Mouse (Mus musculus) heart, postnatal 0 days (tissue): ENCODE measurements around the gene Ndrg4. TPM values are rescaled to one million over a fixed set of nuclear protein-coding genes. Genes with fewer than 3 reads are reported as not detected.
A peak's percentile ranks its signal among the peaks of the same experiment; 100 is the strongest.

Source experiments
- ATAC-seq: fragments of 200-750 bp; cut with Nextera tagmentation; 2 replicates; pipeline ENCODE4 v1.8.0; 2017; ENCODE audit warnings: low read depth, moderate number of reproducible peaks, moderate library complexity; ENCODE audit not compliant: insufficient read depth
- DNase-seq: peaks from one replicate; pipeline ENCODE4 v3.0.0-alpha.2; 2016; ENCODE audit warnings: low spot score
- H3K27ac ChIP-seq: fragments of 300-500 bp; sonication (generic); 2 replicates; pipeline ENCODE4 v1.5.1; 2014; ENCODE audit warnings: low read depth, mild to moderate bottlenecking
- H3K27me3 ChIP-seq: fragments of 300-500 bp; sonication (generic); 2 replicates; pipeline ENCODE4 v1.6.1; 2014; ENCODE audit warnings: low read length, mixed read lengths; ENCODE audit not compliant: control insufficient read depth, insufficient read depth
- H3K36me3 ChIP-seq: fragments of 300-500 bp; sonication (generic); replicated peaks from 2 replicates; pipeline ENCODE4 v1.6.1; 2014; ENCODE audit warnings: low read length, mixed read lengths; ENCODE audit not compliant: control insufficient read depth, insufficient read depth
- H3K4me1 ChIP-seq: fragments of 300-500 bp; sonication (generic); 2 replicates; pipeline ENCODE4 v1.6.1; 2014; ENCODE audit warnings: antibody characterized with exemption; ENCODE audit not compliant: control insufficient read depth, insufficient read depth
- H3K4me2 ChIP-seq: fragments of 300-500 bp; sonication (generic); 2 replicates; pipeline ENCODE4 v1.6.1; 2014; ENCODE audit warnings: low read depth, mild to moderate bottlenecking, low read length, moderate library complexity
- H3K4me3 ChIP-seq: fragments of 300-500 bp; sonication (generic); 2 replicates; pipeline ENCODE4 v1.5.1; 2014; ENCODE audit warnings: low read depth, low read length
- H3K9ac ChIP-seq: fragments of 300-500 bp; sonication (generic); replicated peaks from 2 replicates; pipeline ENCODE4 v1.6.1; 2014; ENCODE audit warnings: low read depth, low read length, mixed read lengths
- H3K9me3 ChIP-seq: fragments of 300-500 bp; sonication (generic); replicated peaks from 2 replicates; pipeline ENCODE4 v1.6.1; 2016; ENCODE audit warnings: low read length; ENCODE audit not compliant: control insufficient read depth
- CTCF ChIP-seq: IDR thresholded peaks from 2 replicates; pipeline ENCODE4 v1.5.1; 2016; ENCODE audit warnings: antibody characterized with exemption, control low read depth, low read depth
- EP300 ChIP-seq: IDR thresholded peaks from 2 replicates; pipeline ENCODE4 v1.6.1; 2016; ENCODE audit warnings: antibody characterized with exemption, low read depth
- WGBS: fragments of 180-500 bp; shearing (Covaris S2); extraction: QIAGEN DNeasy Blood & Tissue Kit; methylation state at CpG from one replicate; pipeline ENCODE4 v1.1.7; 2014; 5-methylcytosine and 5-hydroxymethylcytosine counted together
- microRNA-seq: library from miRNA; unstranded; fragments of <30 nt; microRNA quantifications from one replicate; pipeline ENCODE4, GENCODE M21; 2016
- polyA plus RNA-seq: library from polyadenylated mRNA; unstranded; fragments of >200 nt; fragmentation: Nextera tagmentation; extraction: Ambion mirVana; gene quantifications from 2 replicates; pipeline ENCODE4 v1.2.1, GENCODE M21; 2015
- total RNA-seq: library from RNA; depleted of rRNA; stranded (reverse); fragments of >200 nt; gene quantifications from 2 replicates; pipeline ENCODE4 v1.2.3, GENCODE M21; 2014; ENCODE audit warnings: low replicate concordance; rRNA removed

Gene Ndrg4
- total and polyA plus RNA-seq, 2 experiments from 2014 or later: 425 to 563 TPM

DNA sequence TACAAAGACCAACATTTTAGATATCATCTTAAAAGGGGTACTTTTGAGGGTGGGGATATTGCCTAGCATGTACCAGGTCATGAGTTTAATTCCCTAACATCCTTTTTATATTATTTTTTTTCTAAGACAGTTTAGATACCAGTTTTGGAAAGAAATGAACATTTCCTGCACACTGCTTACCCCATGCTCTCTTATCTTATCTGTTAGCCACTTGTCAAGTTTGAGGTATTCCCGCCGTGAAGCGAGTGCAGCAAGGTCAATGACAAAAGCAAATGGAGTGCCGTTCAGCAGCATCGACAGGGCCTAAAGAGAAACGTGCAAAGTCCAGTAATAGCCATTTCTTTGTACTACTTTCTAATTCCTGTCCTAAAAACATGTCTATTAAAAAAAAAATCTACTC is 83.5 kb downstream of the Ndrg4 start:
- peaks cover 82% of the 10 kb centered on the region for H3K36me3 ChIP-seq
- H3K4me3 ChIP-seq: no peak overlapping the region
- DNase-seq (no peak), ATAC-seq (no peak)
- H3K27ac ChIP-seq: no peak overlapping the region
- H3K9me3 ChIP-seq: no peaks in the 10 kb centered on the region
- H3K27me3 ChIP-seq: no peaks in the 10 kb centered on the region
- H3K4me2 ChIP-seq: no peak overlapping the region
- TF ChIP-seq CTCF (no peak), EP300 (no peak)
- H3K9ac ChIP-seq: no peak overlapping the region
- WGBS: 13% methylated on average over 6 of the region's 6 CpGs
- H3K4me1 ChIP-seq: no peaks in the 10 kb centered on the region

DNA sequence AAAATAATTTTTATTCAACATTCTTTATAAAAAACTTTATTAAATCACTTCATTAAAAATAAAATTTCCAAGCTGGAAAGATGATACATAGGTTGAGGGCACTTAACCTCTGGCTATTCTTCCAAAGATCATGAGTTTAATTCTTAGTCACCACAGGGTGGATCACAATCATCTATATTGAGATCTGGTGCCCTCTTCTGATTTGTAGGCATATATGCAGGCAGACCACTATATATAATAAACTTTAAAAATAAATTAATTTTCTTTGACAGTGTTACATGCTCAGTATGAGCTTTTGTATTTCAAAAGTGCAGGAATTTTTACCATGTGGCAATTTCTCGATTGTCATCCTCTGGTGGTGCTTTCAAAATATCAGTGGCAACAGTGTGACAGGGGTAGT is 87.4 kb downstream of the Ndrg4 start:
- Histone ChIP-seq H3K36me3 (peaks cover 87% of the 10 kb centered on the region), H3K4me2 (no peak overlapping the region), H3K27me3 (no peaks in the 10 kb centered on the region), H3K9ac (no peak overlapping the region), H3K9me3 (no peaks in the 10 kb centered on the region), H3K4me1 (no peaks in the 10 kb centered on the region), H3K4me3 (no peak overlapping the region), H3K27ac (no peak overlapping the region)
- ATAC-seq (no peak), DNase-seq (no peak)
- TF ChIP-seq EP300 (no peak), CTCF (no peak)
- WGBS: 74% methylated on average over 1 of the region's 1 CpGs

Small RNA genes within 50 kb of the gene (microRNA-seq; reads per million reads assigned to microRNA genes)
- 1.8 reads per million, percentile 2 among the genes with 10 or more reads in this experiment for gene Mir7073

Other genes with a start within 250 kb of the Ndrg4 start
- gene Cfap20, start 242.1 kb upstream of the Ndrg4 start, total RNA-seq: 93.8 and 97.2 TPM in 2 replicates
- gene Cfap20, start 242.1 kb upstream of the Ndrg4 start, polyA plus RNA-seq: 112 and 115 TPM in 2 replicates
- 25.0 and 27.6 TPM in 2 replicates for gene Csnk2a2, start 186.9 kb upstream of the Ndrg4 start, total RNA-seq
- 5.3 and 6.2 TPM in 2 replicates for gene Csnk2a2, start 186.9 kb upstream of the Ndrg4 start, polyA plus RNA-seq
- gene Ccdc113, start 142.9 kb upstream of the Ndrg4 start, total RNA-seq: 0.34 and 2.0 TPM in 2 replicates
- 1.6 TPM in 2 replicates for gene Ccdc113, start 142.9 kb upstream of the Ndrg4 start, polyA plus RNA-seq
- gene Prss54, start 100.6 kb upstream of the Ndrg4 start, total RNA-seq: not detected in 2 replicates
- not detected in 2 replicates for gene Prss54, start 100.6 kb upstream of the Ndrg4 start, polyA plus RNA-seq
- gene Gins3, start 43.5 kb upstream of the Ndrg4 start, total RNA-seq: 3.9 and 4.1 TPM in 2 replicates
- 4.4 and 5.2 TPM in 2 replicates for gene Gins3, start 43.5 kb upstream of the Ndrg4 start, polyA plus RNA-seq
- gene Setd6, start 38.9 kb downstream of the Ndrg4 start, total RNA-seq: 13.7 and 20.2 TPM in 2 replicates
- 10.7 and 12.8 TPM in 2 replicates for gene Setd6, start 38.9 kb downstream of the Ndrg4 start, polyA plus RNA-seq
- 203 and 290 TPM in 2 replicates for gene Cnot1, start 130.5 kb downstream of the Ndrg4 start, total RNA-seq
- gene Cnot1, start 130.5 kb downstream of the Ndrg4 start, polyA plus RNA-seq: 21.0 and 22.7 TPM in 2 replicates
- 65.4 and 65.9 TPM in 2 replicates for gene Sap18b, start 148.4 kb downstream of the Ndrg4 start, total RNA-seq
- 283 and 292 TPM in 2 replicates for gene Sap18b, start 148.4 kb downstream of the Ndrg4 start, polyA plus RNA-seq
- gene Slc38a7, start 176.6 kb downstream of the Ndrg4 start, total RNA-seq: 8.7 and 12.5 TPM in 2 replicates
- gene Slc38a7, start 176.6 kb downstream of the Ndrg4 start, polyA plus RNA-seq: 7.2 and 7.8 TPM in 2 replicates
- gene Got2, start 211.6 kb downstream of the Ndrg4 start, total RNA-seq: 624 and 648 TPM in 2 replicates
- gene Got2, start 211.6 kb downstream of the Ndrg4 start, polyA plus RNA-seq: 605 and 617 TPM in 2 replicates